Mouse (Mus musculus) G1E (cell line): ENCODE data around the gene Fam214a. TPM values are rescaled to one million over a fixed set of nuclear protein-coding genes. Genes with fewer than 3 reads are reported as not detected.

ENCODE experiments used
- ATAC-seq: 2 replicates; pipeline ENCODE4 v1.8.0; 2016; ENCODE audit warnings: mild to moderate bottlenecking; ENCODE audit not compliant: insufficient number of reproducible peaks, poor library complexity, low FRiP score, severe bottlenecking; ENCODE audit errors: extremely low read depth
- DNase-seq: peaks from one replicate; pipeline ENCODE4 v3.0.0; 2012; ENCODE audit warnings: low spot score
- H3K27me3 ChIP-seq: 2 replicates; pipeline ENCODE4 v1.6.1; 2012; ENCODE audit warnings: mild to moderate bottlenecking, low read length, inconsistent platforms; ENCODE audit not compliant: insufficient read depth
- H3K36me3 ChIP-seq: replicated peaks from 2 replicates; pipeline ENCODE3; 2012; ENCODE audit warnings: mild to moderate bottlenecking, inconsistent platforms
- H3K4me1 ChIP-seq: 2 replicates; pipeline ENCODE4 v1.6.1; 2012; ENCODE audit warnings: low read depth, low read length, inconsistent platforms, mixed read lengths; ENCODE audit not compliant: insufficient read depth
- H3K4me3 ChIP-seq: 2 replicates; pipeline ENCODE4 v1.5.1; 2012; ENCODE audit warnings: low read depth, mild to moderate bottlenecking, inconsistent platforms, low read length, moderate library complexity, mixed read lengths
- H3K9me3 ChIP-seq: replicated peaks from 2 replicates; pipeline ENCODE4 v1.6.1; 2012; ENCODE audit warnings: inconsistent platforms
- CTCF ChIP-seq: IDR thresholded peaks from 2 replicates; pipeline ENCODE4 v1.5.1; 2012; ENCODE audit warnings: low read depth, low read length, inconsistent platforms, mixed read lengths
- GATA1 ChIP-seq: IDR thresholded peaks from 2 replicates; pipeline ENCODE4 v1.6.1; 2012; ENCODE audit warnings: borderline replicate concordance, low read length, inconsistent platforms, mixed read lengths
- GATA2 ChIP-seq: IDR thresholded peaks from 2 replicates; pipeline ENCODE4 v1.6.1; 2012; ENCODE audit warnings: low read depth, low read length, inconsistent platforms, borderline replicate concordance
- POLR2AphosphoS5 ChIP-seq: IDR thresholded peaks from 2 replicates; pipeline ENCODE4 v1.6.1; 2012; ENCODE audit warnings: low read depth, low read length, inconsistent platforms; ENCODE audit not compliant: insufficient replicate concordance
- TAL1 ChIP-seq: conservative IDR thresholded peaks from 2 replicates; pipeline ENCODE4 v1.6.1; 2012; ENCODE audit warnings: low read depth, low read length, inconsistent platforms, mixed read lengths
- polyA plus RNA-seq: library from polyadenylated mRNA; stranded (reverse); fragments of >175 nt; gene quantifications from 2 replicates; pipeline ENCODE4 v1.2.3, GENCODE M21; 2012
- total RNA-seq, 2 experiments: library from RNA; stranded (forward) in 1 of 2; stranded (reverse) in 1 of 2; fragments of 200-1000 nt in 1 of 2; fragments of >200 nt in 1 of 2; fragmentation: Nextera tagmentation in 1 of 2; gene quantifications; 2 replicates each; pipeline ENCODE4 v1.2.3; 2014 to 2017

Fam214a gene
- total and polyA plus RNA-seq, 3 experiments: 0.65 to 2.8 (median 0.90) TPM

DNA sequence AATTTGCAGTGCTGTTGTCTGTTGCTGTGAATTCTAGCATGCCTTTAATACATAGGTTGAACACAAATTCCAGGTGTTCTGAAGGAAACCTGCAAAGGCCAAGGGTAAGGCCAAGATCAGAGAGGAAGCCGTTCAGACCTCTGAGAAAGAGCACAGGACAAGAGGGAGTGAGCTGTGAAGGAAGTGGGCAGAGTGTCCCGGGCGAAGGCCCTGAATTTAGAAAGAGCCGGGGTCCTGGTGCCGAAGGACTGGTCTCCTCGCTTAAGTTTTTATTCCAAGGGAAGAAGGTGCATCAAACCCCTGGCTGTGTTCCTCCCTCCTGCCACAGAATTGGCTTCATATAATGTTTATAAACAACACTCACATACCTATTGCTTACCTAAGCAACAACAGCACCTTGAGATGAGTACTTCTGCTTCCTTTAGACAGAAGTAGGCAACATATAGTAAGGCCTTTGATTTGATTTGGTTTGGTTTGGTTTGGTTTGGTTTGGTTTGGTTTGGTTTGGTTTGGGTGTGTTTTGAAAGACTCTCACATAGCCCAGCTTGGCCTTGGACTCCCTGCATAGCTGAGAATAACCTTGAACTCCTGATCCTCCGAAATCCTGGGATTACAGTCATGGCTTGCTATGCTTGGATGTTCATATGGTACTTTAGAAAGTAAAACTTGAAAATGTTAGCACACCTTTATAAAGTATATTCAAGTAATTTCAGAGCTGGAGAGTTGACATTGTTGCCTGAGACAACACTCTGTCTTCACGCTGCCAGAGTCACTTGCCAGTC, 16.2 kb downstream of the Fam214a start:
- ATAC-seq: no peak
- no peaks in the 10 kb centered on the region for H3K4me1 ChIP-seq
- no peaks in the 10 kb centered on the region for H3K9me3 ChIP-seq
- no peaks in the 10 kb centered on the region for H3K36me3 ChIP-seq
- no peak for TF ChIP-seq CTCF
- TF ChIP-seq GATA1: no peak
- TF ChIP-seq POLR2AphosphoS5: no peak
- TF ChIP-seq GATA2: no peak
- no peak for TF ChIP-seq TAL1
- DNase-seq: no peak
- H3K4me3 ChIP-seq: no peak overlapping the region
- no peaks in the 10 kb centered on the region for H3K27me3 ChIP-seq

GRCm38 (mm10) chr9:74970591-74970990, 17.9 kb downstream of the Fam214a start:
- Histone ChIP-seq H3K27me3 (no peaks in the 10 kb centered on the region), H3K4me1 (no peaks in the 10 kb centered on the region), H3K36me3 (no peaks in the 10 kb centered on the region), H3K4me3 (no peak overlapping the region), H3K9me3 (no peaks in the 10 kb centered on the region)
- TF ChIP-seq CTCF: no peak
- no peak for TF ChIP-seq POLR2AphosphoS5
- TF ChIP-seq GATA1: no peak
- no peak for TF ChIP-seq TAL1
- TF ChIP-seq GATA2: no peak
- ATAC-seq (no peak), DNase-seq (no peak)

- Histone ChIP-seq H3K27me3 (peaks cover 3% of the 10 kb centered on the region; the same call in 1 of the 2 replicates), H3K9me3 (no peaks in the 10 kb centered on the region), H3K4me3 (no peak overlapping the region), H3K36me3 (no peaks in the 10 kb centered on the region), H3K4me1 (no peaks in the 10 kb centered on the region)
- TF ChIP-seq GATA1 (no peak), CTCF (no peak), POLR2AphosphoS5 (no peak), TAL1 (no peak), GATA2 (no peak)
- no peak for DNase-seq
- ATAC-seq: no peak
Observed at GRCm38 (mm10) chr9:74971191-74971976, 18.7 kb downstream of the Fam214a start.

DNA sequence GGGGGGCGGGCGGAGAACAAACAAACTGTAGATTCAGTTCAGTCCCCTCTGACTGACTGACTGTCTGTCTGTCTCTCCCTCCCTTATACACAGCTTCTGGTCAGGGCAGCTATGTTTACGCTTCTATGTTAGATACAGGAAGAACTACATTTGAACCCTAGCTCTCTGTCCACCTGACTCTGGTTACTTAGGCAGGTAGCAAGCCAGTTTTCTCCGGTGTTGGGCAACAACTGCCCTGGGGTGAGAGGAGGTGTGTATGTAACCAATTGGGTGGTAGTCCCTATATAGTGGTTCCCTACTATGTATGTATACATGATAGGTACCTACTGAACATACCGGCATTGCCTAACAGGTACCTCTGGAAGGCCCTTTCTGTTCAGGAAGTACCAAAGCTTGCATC, 20.1 kb downstream of the Fam214a start:
- Histone ChIP-seq H3K9me3 (no peaks in the 10 kb centered on the region), H3K4me1 (no peaks in the 10 kb centered on the region), H3K27me3 (peaks cover 3% of the 10 kb centered on the region; the same call in 1 of the 2 replicates), H3K36me3 (no peaks in the 10 kb centered on the region), H3K4me3 (no peak overlapping the region)
- TF ChIP-seq GATA2: no peak
- no peak for TF ChIP-seq CTCF
- TF ChIP-seq GATA1: no peak
- no peak for TF ChIP-seq POLR2AphosphoS5
- TF ChIP-seq TAL1: no peak
- DNase-seq (no peak), ATAC-seq (no peak)

DNA sequence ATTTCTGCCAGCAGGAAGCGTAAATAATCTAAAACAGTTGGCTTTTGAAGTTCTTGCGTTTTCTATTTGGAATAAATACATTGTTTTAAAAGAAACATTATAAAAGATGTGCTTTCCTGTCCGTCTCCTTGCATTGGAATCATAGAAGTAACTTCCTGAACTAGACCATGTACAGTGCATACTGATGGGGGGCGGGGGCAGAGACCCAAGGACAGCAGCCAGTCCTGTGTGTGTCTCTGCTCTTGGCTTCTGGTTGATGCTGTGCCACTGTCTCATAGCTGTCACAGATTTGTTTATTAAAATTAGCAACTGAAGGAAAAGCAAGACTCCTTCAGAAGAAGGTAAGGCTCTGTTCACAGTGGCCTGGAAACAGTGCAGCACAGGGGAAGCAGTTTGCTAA, 20.5 kb downstream of the Fam214a start:
- ATAC-seq: no peak
- Histone ChIP-seq H3K27me3 (peaks cover 3% of the 10 kb centered on the region; the same call in 1 of the 2 replicates), H3K36me3 (no peaks in the 10 kb centered on the region), H3K9me3 (no peaks in the 10 kb centered on the region), H3K4me3 (no peak overlapping the region), H3K4me1 (no peaks in the 10 kb centered on the region)
- TF ChIP-seq TAL1 (no peak), GATA1 (no peak), CTCF (no peak)
- DNase-seq: no peak

DNA sequence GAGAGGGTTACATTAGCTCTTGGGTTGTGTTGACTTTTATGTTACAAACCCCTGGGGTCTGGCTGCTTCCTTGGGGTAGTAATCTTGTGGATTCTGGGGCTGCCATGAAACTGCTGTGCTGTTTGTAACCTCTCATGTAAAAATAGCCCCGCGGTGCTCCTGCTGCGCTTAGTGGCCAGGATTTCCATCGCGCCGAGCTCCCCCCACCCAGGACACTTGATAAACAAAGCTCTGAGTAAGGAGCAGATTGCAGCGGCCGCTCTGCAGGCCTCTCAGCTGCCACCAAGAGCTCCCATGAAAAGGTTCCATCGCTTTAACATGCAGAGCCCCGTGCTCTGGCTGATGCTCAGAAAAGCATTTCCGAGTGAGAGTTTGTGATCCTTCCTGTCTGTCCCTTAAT, 22.1 kb downstream of the Fam214a start:
- Histone ChIP-seq H3K36me3 (no peaks in the 10 kb centered on the region), H3K27me3 (peaks cover 3% of the 10 kb centered on the region; the same call in 1 of the 2 replicates), H3K4me1 (no peaks in the 10 kb centered on the region), H3K9me3 (no peaks in the 10 kb centered on the region), H3K4me3 (no peak overlapping the region)
- no peak for DNase-seq
- ATAC-seq: no peak
- TF ChIP-seq GATA1: no peak

DNA sequence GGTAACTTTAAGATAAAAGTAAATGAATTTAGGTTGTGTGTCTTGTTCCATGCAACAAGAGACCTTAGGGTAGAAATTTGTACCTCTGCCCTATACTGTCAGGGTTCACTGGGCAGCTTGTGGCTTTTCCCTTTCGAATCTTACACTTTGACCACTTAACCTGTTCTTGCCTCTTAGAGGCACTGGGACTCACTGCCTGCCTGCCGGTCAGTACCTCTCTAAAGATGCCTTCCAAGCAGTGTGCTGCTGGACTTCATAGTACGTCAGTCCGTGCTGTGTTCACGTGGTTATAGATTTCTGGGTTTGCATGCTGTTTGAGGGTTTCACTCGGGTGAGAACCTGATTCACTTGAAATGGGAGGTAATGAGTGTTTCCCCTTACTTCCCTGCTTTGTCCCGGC, 22.7 kb downstream of the Fam214a start:
- no peak for ATAC-seq

More for the DNA sequence above, 22.7 kb downstream of the Fam214a start:
- Histone ChIP-seq H3K27me3 (peaks cover 3% of the 10 kb centered on the region; the same call in 1 of the 2 replicates), H3K4me1 (no peaks in the 10 kb centered on the region), H3K36me3 (no peaks in the 10 kb centered on the region), H3K4me3 (no peak overlapping the region), H3K9me3 (no peaks in the 10 kb centered on the region)
- no peak for DNase-seq
- no peak for TF ChIP-seq GATA2
- no peak for TF ChIP-seq POLR2AphosphoS5
